Mouse (Mus musculus): ENCODE results near the gene Rph3a. TPM values are rescaled to one million over a fixed set of nuclear protein-coding genes. Genes with fewer than 3 reads are reported as not detected.
"Not testable (repeated sequence)": the region's sequence is repeated elsewhere in the genome, so short reads cannot be mapped to it uniquely, and the experiment has no call there.

Gene Rph3a
- total RNA-seq, 2 experiments from 2014 or later: 226 to 235 TPM

GRCm38 (mm10) chr5:120892243-120892660 lies 117.6 kb downstream of the Rph3a start:
- H3K27ac ChIP-seq: no peak overlapping the region
- TF ChIP-seq CTCF (conservative IDR thresholded peaks at IDR 0.05): no peak
- no peak overlapping the region for H3K4me3 ChIP-seq
- no peak for DNase-seq (ENCODE audit: low spot score in 2 of 2)

DNA sequence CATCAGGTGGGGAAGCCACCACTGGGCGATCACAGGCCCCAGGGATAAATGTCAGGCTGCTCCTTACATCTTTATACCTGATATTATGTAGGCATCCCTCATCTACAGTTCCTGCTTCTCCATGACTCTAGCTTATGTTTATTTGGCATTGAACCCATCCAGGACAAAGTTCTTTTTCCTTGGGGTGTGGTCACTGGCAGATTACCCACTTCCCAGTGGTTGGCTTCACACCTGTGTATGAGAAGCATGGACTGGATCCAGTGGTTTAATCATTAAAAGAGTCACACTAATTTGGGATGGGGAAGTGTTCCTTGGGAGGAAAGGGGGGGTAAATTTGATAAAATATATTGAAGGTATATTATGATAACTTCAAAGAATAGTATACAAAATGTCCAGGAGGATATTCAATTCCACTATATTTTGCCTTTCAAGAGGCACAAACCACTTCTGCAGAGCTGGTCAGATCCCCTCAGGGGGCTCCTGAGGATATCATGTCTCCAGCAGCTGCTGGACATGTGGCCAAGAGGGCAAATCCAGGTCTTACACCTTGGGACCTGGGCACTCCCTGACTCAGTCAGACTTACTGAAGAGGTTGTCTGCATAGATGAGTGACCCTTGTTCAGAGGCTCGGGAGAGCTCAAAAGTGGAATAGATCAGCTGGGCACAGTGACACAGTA lies 118.2 kb downstream of the Rph3a start:
- not testable (repeated sequence) for DNase-seq (ENCODE audit: low spot score in 2 of 2); H3K4me3 ChIP-seq; H3K27ac ChIP-seq

DNA sequence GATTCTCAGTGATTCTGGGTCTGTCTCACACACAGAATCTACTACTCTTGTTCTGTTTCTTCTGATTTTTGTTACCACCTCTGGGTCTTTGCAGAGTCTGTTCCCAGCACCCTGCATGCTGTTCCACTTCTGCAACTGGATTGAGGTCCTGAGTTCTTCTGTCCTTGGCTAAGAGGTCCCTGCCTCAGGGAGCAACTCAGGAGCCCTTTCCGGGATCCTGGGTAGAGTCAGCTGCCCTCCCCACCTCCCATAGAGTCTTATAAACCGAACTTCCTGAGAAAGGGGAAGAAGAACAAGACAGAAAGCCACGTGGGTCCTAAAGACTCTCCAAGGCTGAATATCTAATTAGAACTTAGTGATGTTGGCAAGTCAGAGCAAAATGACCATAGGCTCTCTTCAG lies 118.9 kb downstream of the Rph3a start:
- TF ChIP-seq CTCF (conservative IDR thresholded peaks at IDR 0.05): no peak
- no peak overlapping the region for H3K27ac ChIP-seq
- H3K4me3 ChIP-seq: no peak overlapping the region
- DNase-seq (ENCODE audit: low spot score in 2 of 2): no peak

Other genes starting within 250 kb of the Rph3a start
- not detected for gene Oas3, start 232.4 kb downstream of the Rph3a start, total RNA-seq (2021)
- not detected for gene Oas1e, start 214.6 kb downstream of the Rph3a start, total RNA-seq (2021)
- 1 to 10 TPM in 1 of 2 experiments, under 1 TPM in 1; 0.26 to 1.4 TPM for gene Oas1c, start 197.6 kb downstream of the Rph3a start, total RNA-seq (2021)
- gene Oas1f, start 162.7 kb downstream of the Rph3a start, total RNA-seq (2021): not detected
- not detected for gene Oas1h, start 148.7 kb downstream of the Rph3a start, total RNA-seq (2021)
- gene Oas1g, start 122.5 kb downstream of the Rph3a start, total RNA-seq (2021): not detected
- under 1 TPM in 1 of 2 experiments, not detected in 1; 0.29 TPM for gene Oas1a, start 102.6 kb downstream of the Rph3a start, total RNA-seq (2021)
- not detected for gene Oas1d, start 95.6 kb downstream of the Rph3a start, total RNA-seq (2021)
- gene Ptpn11, start 181.3 kb upstream of the Rph3a start, total RNA-seq (2021): 10 to 100 TPM; 94.9 to 97.9 TPM
- 100 to 1,000 TPM; 472 to 483 TPM for gene Rpl6, start 194.4 kb upstream of the Rph3a start, total RNA-seq (2021)
- 100 to 1,000 TPM; 170 to 175 TPM for gene Hectd4, start 210.1 kb upstream of the Rph3a start, total RNA-seq (2021)